Mouse (Mus musculus): ENCODE results near the gene Cd22. TPM values are rescaled to one million over a fixed set of nuclear protein-coding genes. Genes with fewer than 3 reads are reported as not detected.
"Not testable (repeated sequence)": the region's sequence is repeated elsewhere in the genome, so short reads cannot be mapped to it uniquely, and the experiment has no call there.

Gene Cd22
- polyA plus RNA-seq (2015; fragmentation: Nextera tagmentation; extraction: Ambion mirVana) = 0.38 and 0.59 TPM in 2 replicates

GRCm38 (mm10) chr7:30880176-30880575, at the start of gene Cd22:
Cd22 (minus strand) TSS chr7:30880342.
- WGBS = 63% methylated on average over 7 of the region's 7 CpGs
- Histone ChIP-seq H3K27ac (no peak within 1 kb of the TSS), H3K27me3 (replicated peaks) (no peaks in the 10 kb centered on the region), H3K9me3 (no peaks in the 10 kb centered on the region), H3K4me3 (replicated peaks) (no peak within 1 kb of the TSS), H3K4me2 (replicated peaks) (no peak within 1 kb of the TSS), H3K4me1 (replicated peaks) (no peaks in the 10 kb centered on the region; the same call in 1 of the 2 replicates), H3K9ac (0 out of 2 replicates have a peak within 1 kb of the TSS, but pooled peaks have one; percentile 21), H3K36me3 (no peaks in the 10 kb centered on the region)
- ATAC-seq = no peak

GRCm38 (mm10) chr7:30924581-30924980, 44.4 kb upstream of the Cd22 start, which contains the start of gene Hamp2:
Hamp2 (minus strand) TSS chr7:30924681.
- H3K36me3 ChIP-seq; H3K27me3 ChIP-seq (replicated peaks); H3K9me3 ChIP-seq; H3K4me1 ChIP-seq (replicated peaks); H3K9ac ChIP-seq; ATAC-seq; H3K4me2 ChIP-seq (replicated peaks); H3K27ac ChIP-seq; H3K4me3 ChIP-seq (replicated peaks): not testable (repeated sequence)
- 73% methylated on average over 2 of the region's 2 CpGs for WGBS

GRCm38 (mm10) chr7:30924071-30924470, 43.9 kb upstream of the Cd22 start:
- no peaks in the 10 kb centered on the region for H3K9me3 ChIP-seq
- no peak overlapping the region for H3K27ac ChIP-seq
- no peak overlapping the region for H3K4me2 ChIP-seq (replicated peaks)
- H3K4me3 ChIP-seq (replicated peaks) = no peak overlapping the region
- no peaks in the 10 kb centered on the region for H3K36me3 ChIP-seq
- H3K27me3 ChIP-seq (replicated peaks) = no peaks in the 10 kb centered on the region
- H3K4me1 ChIP-seq (replicated peaks) = no peaks in the 10 kb centered on the region
- 62% methylated on average over 3 of the region's 3 CpGs for WGBS
- no peak overlapping the region for H3K9ac ChIP-seq
- no peak for ATAC-seq

GRCm38 (mm10) chr7:30922490-30922889, 42.3 kb upstream of the Cd22 start:
- ATAC-seq, H3K27ac ChIP-seq: not testable (repeated sequence)
- 50% methylated on average over 3 of the region's 3 CpGs for WGBS

GRCm38 (mm10) chr7:30920217-30920616, 40.1 kb upstream of the Cd22 start:
- no peaks in the 10 kb centered on the region for H3K27me3 ChIP-seq (replicated peaks)
- ATAC-seq = no peak; the same call in 1 of the 2 replicates
- H3K9ac ChIP-seq = no peak overlapping the region
- H3K4me1 ChIP-seq (replicated peaks) = no peaks in the 10 kb centered on the region
- no peaks in the 10 kb centered on the region for H3K9me3 ChIP-seq
- no peak overlapping the region for H3K4me2 ChIP-seq (replicated peaks)
- no peaks in the 10 kb centered on the region for H3K36me3 ChIP-seq
- 56% methylated on average over 3 of the region's 3 CpGs for WGBS
- H3K4me3 ChIP-seq (replicated peaks) = no peak overlapping the region
- no peak overlapping the region for H3K27ac ChIP-seq

More at GRCm38 (mm10) chr7:30922490-30922889, 42.3 kb upstream of the Cd22 start:
- H3K9ac ChIP-seq; H3K36me3 ChIP-seq; H3K4me3 ChIP-seq (replicated peaks); H3K27me3 ChIP-seq (replicated peaks); H3K9me3 ChIP-seq; H3K4me2 ChIP-seq (replicated peaks); H3K4me1 ChIP-seq (replicated peaks): not testable (repeated sequence)

- Histone ChIP-seq H3K9ac (no peak overlapping the region), H3K27me3 (replicated peaks) (no peaks in the 10 kb centered on the region), H3K4me2 (replicated peaks) (no peak overlapping the region), H3K27ac (no peak overlapping the region), H3K4me1 (replicated peaks) (0 out of 2 replicates have a peak, but pooled peaks cover 2% of the 10 kb centered on the region), H3K36me3 (no peaks in the 10 kb centered on the region), H3K4me3 (replicated peaks) (no peak overlapping the region), H3K9me3 (no peaks in the 10 kb centered on the region)
- WGBS = 44% methylated on average over 4 of the region's 4 CpGs
- no peak; the same call in 1 of the 2 replicates for ATAC-seq
Observed at GRCm38 (mm10) chr7:30917219-30917618, 37.1 kb upstream of the Cd22 start.

GRCm38 (mm10) chr7:30916713-30917112, 36.6 kb upstream of the Cd22 start:
- WGBS = 32% methylated on average over 6 of the region's 6 CpGs
- ATAC-seq = no peak
- 0 out of 2 replicates have a peak, but pooled peaks cover 2% of the 10 kb centered on the region for H3K4me1 ChIP-seq (replicated peaks)

GRCm38 (mm10) chr7:30914732-30915131, 34.6 kb upstream of the Cd22 start, which contains the start of gene Mag:
Mag (minus strand) TSS chr7:30914873.
- 75% methylated on average over 8 of the region's 8 CpGs for WGBS
- Histone ChIP-seq H3K4me1 (replicated peaks) (0 out of 2 replicates have a peak, but pooled peaks cover 2% of the 10 kb centered on the region), H3K9ac (no peak within 1 kb of the TSS), H3K4me2 (replicated peaks) (no peak within 1 kb of the TSS), H3K36me3 (no peaks in the 10 kb centered on the region), H3K27ac (no peak within 1 kb of the TSS), H3K9me3 (no peaks in the 10 kb centered on the region), H3K4me3 (replicated peaks) (no peak within 1 kb of the TSS), H3K27me3 (replicated peaks) (no peaks in the 10 kb centered on the region)
- ATAC-seq = no peak

More at GRCm38 (mm10) chr7:30916713-30917112, 36.6 kb upstream of the Cd22 start:
- Histone ChIP-seq H3K4me3 (replicated peaks) (no peak overlapping the region), H3K9me3 (no peaks in the 10 kb centered on the region), H3K27ac (no peak overlapping the region), H3K36me3 (no peaks in the 10 kb centered on the region), H3K27me3 (replicated peaks) (no peaks in the 10 kb centered on the region), H3K9ac (no peak overlapping the region), H3K4me2 (replicated peaks) (no peak overlapping the region)

- ATAC-seq = no peak
- H3K9ac ChIP-seq = no peak overlapping the region
- H3K4me3 ChIP-seq (replicated peaks) = no peak overlapping the region
- no peak overlapping the region for H3K27ac ChIP-seq
- 69% methylated on average over 6 of the region's 6 CpGs for WGBS
- no peaks in the 10 kb centered on the region for H3K36me3 ChIP-seq
- no peak overlapping the region for H3K4me2 ChIP-seq (replicated peaks)
- no peaks in the 10 kb centered on the region for H3K9me3 ChIP-seq
- no peaks in the 10 kb centered on the region for H3K27me3 ChIP-seq (replicated peaks)
- H3K4me1 ChIP-seq (replicated peaks) = 0 out of 2 replicates have a peak, but pooled peaks cover 9% of the 10 kb centered on the region
Observed at GRCm38 (mm10) chr7:30909773-30910172, 29.6 kb upstream of the Cd22 start.

GRCm38 (mm10) chr7:30908992-30909431, 28.9 kb upstream of the Cd22 start:
- Histone ChIP-seq H3K4me3 (replicated peaks) (peak overlapping the region; percentile 9; the same call in 1 of the 2 replicates), H3K9ac (no peak overlapping the region), H3K4me2 (replicated peaks) (peak overlapping the region; percentile 62), H3K27ac (no peak overlapping the region), H3K36me3 (no peaks in the 10 kb centered on the region), H3K27me3 (replicated peaks) (no peaks in the 10 kb centered on the region), H3K9me3 (no peaks in the 10 kb centered on the region), H3K4me1 (replicated peaks) (0 out of 2 replicates have a peak, but pooled peaks cover 7% of the 10 kb centered on the region)
- WGBS = 17% methylated on average over 17 of the region's 17 CpGs
- 0 out of 2 replicates have a peak, but pooled peaks have one; percentile 9 for ATAC-seq

- H3K9me3 ChIP-seq = no peaks in the 10 kb centered on the region
- no peak overlapping the region for H3K9ac ChIP-seq
- H3K27ac ChIP-seq = no peak overlapping the region
- 2% methylated on average over 25 of the region's 26 CpGs for whole genome bisulfite sequencing
- H3K36me3 ChIP-seq = no peaks in the 10 kb centered on the region
- no peaks in the 10 kb centered on the region for H3K27me3 ChIP-seq (replicated peaks)
- 0 out of 2 replicates have a peak, but pooled peaks cover 7% of the 10 kb centered on the region for H3K4me1 ChIP-seq (replicated peaks)
- ATAC-seq = peak; percentile 80
- peak overlapping the region; percentile 62 for H3K4me2 ChIP-seq (replicated peaks)
- peak overlapping the region; percentile 9 for H3K4me3 ChIP-seq (replicated peaks)
Observed at GRCm38 (mm10) chr7:30908277-30908991, 28.3 kb upstream of the Cd22 start.

- H3K4me3 ChIP-seq (replicated peaks) = no peak overlapping the region
- H3K4me1 ChIP-seq (replicated peaks) = 0 out of 2 replicates have a peak, but pooled peaks cover 7% of the 10 kb centered on the region
- ATAC-seq = no peak
Observed at GRCm38 (mm10) chr7:30904042-30904441, 23.9 kb upstream of the Cd22 start.

More at GRCm38 (mm10) chr7:30904042-30904441, 23.9 kb upstream of the Cd22 start:
- H3K27ac ChIP-seq = no peak overlapping the region
- H3K27me3 ChIP-seq (replicated peaks) = no peaks in the 10 kb centered on the region
- no peaks in the 10 kb centered on the region for H3K36me3 ChIP-seq
- WGBS = 40% methylated on average over 4 of the region's 4 CpGs
- no peak overlapping the region for H3K4me2 ChIP-seq (replicated peaks)
- no peaks in the 10 kb centered on the region for H3K9me3 ChIP-seq
- no peak overlapping the region for H3K9ac ChIP-seq

All from intestine, embryonic 15.5 days (tissue).